8 mouse cellular contexts compared by ENCODE assay signal in the genomic region with DNA sequence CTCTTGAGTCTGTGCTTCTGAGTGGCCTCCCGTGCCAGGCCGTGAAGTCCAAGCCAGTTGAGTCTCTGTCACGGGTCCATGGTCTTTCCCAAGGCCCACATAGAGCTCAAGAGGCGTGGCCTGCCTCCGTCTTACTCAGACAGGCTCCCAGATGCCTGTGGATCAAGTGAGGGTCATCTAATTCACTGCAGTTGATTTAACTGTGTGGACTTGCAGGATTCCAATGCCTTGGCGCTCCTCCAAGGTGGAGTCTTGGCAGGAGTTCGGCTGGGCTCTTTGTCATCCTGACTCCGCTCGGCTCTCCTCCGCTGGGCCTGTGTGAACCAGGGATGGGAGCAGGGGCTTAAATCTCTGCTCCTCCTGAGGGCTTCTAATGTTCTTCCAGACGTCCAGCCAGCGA.
A peak's percentile ranks its signal among the peaks of the same experiment; 100 is the strongest.
DNase-seq lines count a peak whose midpoint lies in the region; ATAC-seq and TF ChIP-seq lines count a peak whose summit lies in the region.

No protein-coding gene starts in this region.

- no peak overlapping the region for H3K4me3 ChIP-seq in intestine, embryonic 14.5 days (ENCODE audit: low read depth, low read length)
- H3K4me3 ChIP-seq in intestine, postnatal 0 days (ENCODE audit: low read depth, low read length), result no peak overlapping the region
- no peak overlapping the region for H3K4me3 ChIP-seq in lung, postnatal 0 days (ENCODE audit: low read depth, low read length)
- no peak overlapping the region for H3K4me3 ChIP-seq in stomach, embryonic 14.5 days (ENCODE audit: low read depth, low read length)

- H3K36me3 ChIP-seq in intestine, embryonic 14.5 days (ENCODE audit: control insufficient read depth, insufficient read depth, low read length), result peaks cover 38% of the 10 kb centered on the region
- peaks cover 26% of the 10 kb centered on the region for H3K36me3 ChIP-seq in intestine, postnatal 0 days (ENCODE audit: control insufficient read depth, insufficient read depth)
- H3K36me3 ChIP-seq in lung, postnatal 0 days (ENCODE audit: insufficient read depth, low read length), result peaks cover 27% of the 10 kb centered on the region
- H3K36me3 ChIP-seq in stomach, embryonic 14.5 days (ENCODE audit: control insufficient read depth, insufficient read depth, low read length), result peaks cover 30% of the 10 kb centered on the region

- peaks cover 36% of the 10 kb centered on the region for H3K4me1 ChIP-seq in intestine, embryonic 14.5 days (replicated peaks; ENCODE audit: control insufficient read depth, insufficient read depth, low read length)
- peaks cover 6% of the 10 kb centered on the region for H3K4me1 ChIP-seq in intestine, postnatal 0 days (replicated peaks; ENCODE audit: control insufficient read depth, insufficient read depth, low read length)
- peaks cover 16% of the 10 kb centered on the region for H3K4me1 ChIP-seq in lung, postnatal 0 days (ENCODE audit: insufficient read depth, low read depth, low read length)
- peaks cover 28% of the 10 kb centered on the region for H3K4me1 ChIP-seq in stomach, embryonic 14.5 days (ENCODE audit: control insufficient read depth, insufficient read depth, low read length)

- no peaks in the 10 kb centered on the region for H3K27me3 ChIP-seq in intestine, embryonic 14.5 days (replicated peaks; ENCODE audit: control insufficient read depth, insufficient read depth, low read length)
- H3K27me3 ChIP-seq in intestine, postnatal 0 days (replicated peaks; ENCODE audit: control insufficient read depth, insufficient read depth, low read length), result no peaks in the 10 kb centered on the region
- H3K27me3 ChIP-seq in lung, postnatal 0 days (replicated peaks; ENCODE audit: insufficient read depth, low read length), result no peaks in the 10 kb centered on the region
- H3K27me3 ChIP-seq in stomach, embryonic 14.5 days (ENCODE audit: control insufficient read depth, insufficient read depth, low read length), result no peaks in the 10 kb centered on the region

- H3K9me3 ChIP-seq in intestine, embryonic 14.5 days (ENCODE audit: control insufficient read depth, low read length), result peaks cover 9% of the 10 kb centered on the region; the same call in 1 of the 2 replicates
- no peaks in the 10 kb centered on the region for H3K9me3 ChIP-seq in intestine, postnatal 0 days (ENCODE audit: control insufficient read depth)
- no peaks in the 10 kb centered on the region for H3K9me3 ChIP-seq in lung, postnatal 0 days (ENCODE audit: low read length)
- H3K9me3 ChIP-seq in stomach, embryonic 14.5 days (ENCODE audit: control insufficient read depth, low read depth, low read length), result peaks cover 15% of the 10 kb centered on the region; the same call in 1 of the 2 replicates

- no peak overlapping the region for H3K9ac ChIP-seq in intestine, embryonic 14.5 days (ENCODE audit: low read length)
- no peak overlapping the region for H3K9ac ChIP-seq in intestine, postnatal 0 days (ENCODE audit: low read depth, low read length)
- H3K9ac ChIP-seq in lung, postnatal 0 days (replicated peaks; ENCODE audit: low read depth), result no peak overlapping the region
- H3K9ac ChIP-seq in stomach, embryonic 14.5 days (replicated peaks; ENCODE audit: low read depth, low read length), result no peak overlapping the region

- H3K4me2 ChIP-seq in intestine, embryonic 14.5 days (ENCODE audit: low read length), result 0 out of 2 replicates have a peak overlapping the region, but pooled peaks have one; percentile 9
- no peak overlapping the region for H3K4me2 ChIP-seq in intestine, postnatal 0 days (replicated peaks; ENCODE audit: low read depth)
- no peak overlapping the region for H3K4me2 ChIP-seq in lung, postnatal 0 days (replicated peaks; ENCODE audit: low read depth, low read length)
- no peak overlapping the region for H3K4me2 ChIP-seq in stomach, embryonic 14.5 days (replicated peaks; ENCODE audit: low read depth, low read length)

- peak; percentile 88 for DNase-seq in intestine, embryonic 14.5 days (ENCODE audit: low spot score)
- DNase-seq in adrenal gland, postnatal 36 days, result peak; percentile 96 to 99
- peak; percentile 83 to 92 for DNase-seq in gastrocnemius, postnatal 4 days (ENCODE audit: low spot score in 2 of 2)
- peak; percentile 77 for DNase-seq in kidney, adult 9 months
- peak; percentile 92 for DNase-seq in lung, postnatal 0 days (ENCODE audit: low spot score)

- no peak for TF ChIP-seq CTCF in intestine, postnatal 0 days (IDR thresholded peaks at IDR 0.05; ENCODE audit: low read depth)
- no peak for TF ChIP-seq CTCF in lung, postnatal 0 days (IDR thresholded peaks at IDR 0.05)

- ATAC-seq in intestine, embryonic 14.5 days (replicated peaks; ENCODE audit: low FRiP score, low TSS enrichment, low read depth), result peak; percentile 63
- no peak for ATAC-seq in intestine, postnatal 0 days
- peak; percentile 90 for ATAC-seq in lung, postnatal 0 days
- peak; percentile 75 for ATAC-seq in stomach, embryonic 14.5 days (ENCODE audit: insufficient number of reproducible peaks, insufficient read depth, low FRiP score, low read depth)
- ATAC-seq in megakaryocyte, adult 5-6 weeks (ENCODE audit: poor library complexity, severe bottlenecking), result no peak

- 26% methylated on average over 12 of the region's 12 CpGs for WGBS in intestine, embryonic 14.5 days
- WGBS in intestine, postnatal 0 days, result 50% methylated on average over 12 of the region's 12 CpGs
- WGBS in lung, postnatal 0 days, result 21% methylated on average over 12 of the region's 12 CpGs
- WGBS in stomach, embryonic 14.5 days, result 28% methylated on average over 12 of the region's 12 CpGs

- peak overlapping the region; percentile 69 for H3K27ac ChIP-seq in intestine, embryonic 14.5 days (ENCODE audit: low read depth)
- no peak overlapping the region for H3K27ac ChIP-seq in intestine, postnatal 0 days (ENCODE audit: low read depth, low read length)
- H3K27ac ChIP-seq in lung, postnatal 0 days (ENCODE audit: low read length), result 0 out of 2 replicates have a peak overlapping the region, but pooled peaks have one; percentile 15
- H3K27ac ChIP-seq in stomach, embryonic 14.5 days (ENCODE audit: low read length), result peak overlapping the region; percentile 71

- TF ChIP-seq EP300 in lung, postnatal 0 days (IDR thresholded peaks at IDR 0.05), result peak; percentile 38; the same call in 1 of the 2 replicates

Comparison
In these comparisons a context has a peak if more than half of its experiments do, and no peak if none do; other contexts are left out.
1. ATAC-seq: peak in intestine, embryonic 14.5 days (single experiment), lung, postnatal 0 days (single experiment) and stomach, embryonic 14.5 days (single experiment); none in intestine, postnatal 0 days (single experiment) and megakaryocyte, adult 5-6 weeks (single experiment).
2. Peak in every context shown above with its lines, with median percentiles within 50 percentile points of each other: DNase-seq.